Mouse (Mus musculus) lung, postnatal 10 days (tissue): ENCODE results near the gene Ankzf1.

Source experiments
- DNase-seq: peaks from one replicate; pipeline ENCODE4 v3.0.0; 2021

Ankzf1 gene

DNA sequence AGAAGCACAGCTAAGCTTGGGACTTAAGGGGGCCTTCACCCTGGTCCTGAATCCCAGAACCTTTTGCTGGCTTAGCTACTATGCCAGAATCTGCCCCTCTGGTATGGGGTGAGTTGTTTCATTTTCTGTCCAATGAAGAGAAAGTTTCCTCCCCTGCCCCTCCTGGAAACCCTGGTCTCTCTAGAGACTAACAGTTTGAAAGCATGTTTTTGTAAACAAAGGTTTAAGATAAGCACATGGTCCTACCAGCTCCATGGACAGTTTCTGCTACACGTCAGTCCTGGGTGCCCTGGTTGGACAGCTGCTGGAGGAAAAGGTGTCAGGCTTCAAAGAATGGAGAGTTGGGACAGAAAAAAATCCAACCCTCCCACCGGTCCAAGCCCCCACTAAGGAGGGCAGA is 1.4 kb upstream of the Ankzf1 start:
- DNase-seq: no peak

DNA sequence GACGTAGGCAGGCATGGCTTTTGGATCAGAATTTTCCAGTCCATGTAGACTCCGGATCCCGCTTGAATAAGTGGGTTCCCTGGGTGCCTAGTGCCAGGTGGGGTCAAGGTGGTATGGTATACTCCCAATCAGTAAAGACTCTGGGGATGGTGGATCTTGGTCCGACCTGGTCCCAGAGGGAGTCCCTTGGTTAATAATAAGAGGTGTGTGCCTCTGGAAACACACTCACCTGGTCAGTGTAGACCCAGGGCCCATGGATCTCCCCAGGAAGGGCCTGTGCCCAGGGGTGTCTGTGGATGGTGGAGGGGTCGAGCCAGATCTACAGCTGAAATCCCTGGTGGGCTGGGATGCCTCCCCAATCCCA is 711 bp upstream of the Ankzf1 start:
- DNase-seq: no peak

DNA sequence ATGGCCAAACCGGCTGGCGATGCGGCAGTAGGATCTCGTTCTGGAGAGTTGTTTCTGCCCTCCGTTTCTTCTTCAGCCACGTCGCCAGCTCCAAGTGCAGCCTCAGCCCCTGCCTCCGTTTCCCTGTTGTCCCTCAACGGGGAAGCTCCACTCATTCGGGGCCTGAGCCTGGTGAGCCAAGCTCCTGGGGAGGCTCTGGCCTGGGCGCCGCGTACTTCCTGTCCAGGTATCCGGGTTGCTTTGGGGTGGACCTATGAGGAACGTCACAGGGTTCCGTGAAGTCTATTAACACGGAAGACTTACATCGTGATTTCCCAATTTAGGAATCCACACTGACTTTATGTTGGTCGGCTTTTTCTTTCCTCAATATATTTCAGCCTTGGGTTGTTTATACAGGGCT is 501 bp downstream of the Ankzf1 start:
- DNase-seq: peak; percentile 48

DNA sequence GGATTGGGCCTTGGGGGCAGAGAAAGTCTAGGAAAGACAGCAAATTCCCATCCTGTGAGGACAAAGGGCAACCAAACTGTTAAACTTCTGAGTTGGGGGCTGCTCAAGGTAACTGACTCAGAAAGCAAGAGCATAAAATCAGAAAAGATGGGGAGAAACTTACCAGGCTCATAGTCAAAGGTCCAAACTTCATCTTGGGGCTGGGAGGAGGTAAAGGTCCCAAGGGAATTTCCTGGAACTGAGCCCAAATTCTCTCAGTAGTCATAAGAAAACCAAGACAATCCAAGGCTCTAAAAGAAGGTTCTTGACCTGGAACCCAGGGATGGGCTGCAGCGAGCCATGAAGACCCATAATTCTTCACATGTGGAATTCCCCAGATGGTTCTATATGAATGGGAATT is 9.3 kb downstream of the Ankzf1 start:
- no peak for DNase-seq

DNA sequence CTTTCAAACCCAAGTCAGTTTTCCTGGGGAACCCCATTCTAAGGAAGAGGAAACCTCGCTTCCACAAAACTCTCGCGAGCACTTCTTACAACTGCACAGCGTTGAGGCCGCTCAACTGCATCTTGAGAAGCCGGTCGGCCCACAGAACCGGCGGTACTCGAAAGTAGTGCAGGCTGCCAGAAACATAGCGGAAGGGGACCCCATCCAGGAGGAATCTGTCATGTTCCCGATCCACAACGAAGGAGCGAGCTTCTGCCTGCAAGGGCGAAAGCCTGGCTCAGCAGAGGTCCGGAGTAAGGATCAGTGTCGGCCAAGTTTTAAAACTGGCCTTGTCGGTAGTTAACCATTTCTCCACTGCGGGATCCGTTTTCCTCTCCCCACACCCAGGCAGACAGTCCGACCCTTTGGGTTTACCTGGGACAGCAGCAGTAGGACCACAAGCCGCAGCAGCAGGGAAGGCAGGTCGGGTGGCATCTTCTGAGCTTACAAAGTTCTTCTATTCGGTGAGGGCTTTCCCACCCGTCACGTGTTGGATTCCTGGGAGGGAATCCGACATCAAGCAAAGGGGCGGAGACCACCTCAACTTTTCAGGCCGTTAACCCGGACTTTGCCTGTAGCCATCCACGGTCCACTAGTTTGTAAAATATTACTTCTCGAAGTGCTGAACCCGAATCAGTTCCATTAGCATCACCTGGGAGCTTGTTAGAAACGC is 17.2 kb downstream of the Ankzf1 start:
- DNase-seq: peak; percentile 73

DNA sequence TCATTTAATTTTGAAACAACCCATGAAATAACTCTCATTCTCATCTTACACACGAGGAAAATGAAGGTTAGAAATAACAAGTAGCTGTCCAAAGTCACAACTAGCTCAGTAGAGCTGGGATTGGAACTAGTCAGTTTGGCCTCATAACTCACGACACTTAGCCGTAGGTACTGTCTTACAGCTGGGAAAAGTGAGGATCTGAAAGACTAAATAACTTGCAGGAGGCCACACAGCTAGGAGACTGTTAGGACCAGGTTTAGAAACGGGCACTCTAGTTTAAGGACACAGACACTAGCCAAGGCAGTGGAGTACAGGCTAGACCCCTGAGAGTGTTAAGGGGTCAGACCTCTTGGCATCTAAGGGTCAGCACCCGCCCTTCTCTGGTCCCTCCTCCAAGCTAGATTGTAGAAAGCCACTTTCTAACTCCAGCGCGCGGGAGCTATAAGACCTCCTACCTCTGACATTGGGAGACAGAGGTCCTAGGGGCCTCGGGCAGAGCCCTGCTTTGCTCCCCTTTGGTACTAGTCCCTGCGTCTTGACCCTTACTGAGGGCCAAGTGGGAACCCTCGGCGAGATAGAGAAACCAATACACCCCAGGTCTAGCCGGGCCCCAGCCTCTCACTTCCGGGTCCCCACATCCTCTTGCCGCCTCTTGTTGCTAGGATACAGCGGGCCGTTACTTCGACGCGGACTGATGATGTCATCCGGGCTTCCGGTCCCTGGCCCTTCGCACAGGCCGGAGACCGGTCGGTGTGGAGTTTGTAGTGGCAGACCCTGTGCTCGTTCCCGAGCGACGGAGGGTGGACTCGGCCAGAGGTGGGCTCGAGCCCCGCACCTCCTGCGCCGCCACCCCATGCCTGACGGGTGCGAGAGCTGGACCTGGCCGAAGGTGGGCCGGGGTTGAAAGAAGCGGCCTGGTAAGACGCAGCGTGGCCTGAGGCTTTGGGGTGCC is 18.5 kb downstream of the Ankzf1 start, which contains the start of the genes Glb1l and Stk16:
TSS of gene Glb1l (minus strand) at position 678 of the 952 bp plus-strand sequence.
TSS of gene Stk16 (plus strand) at position 703 of the 952 bp plus-strand sequence.
- DNase-seq: peak; percentile 98

DNA sequence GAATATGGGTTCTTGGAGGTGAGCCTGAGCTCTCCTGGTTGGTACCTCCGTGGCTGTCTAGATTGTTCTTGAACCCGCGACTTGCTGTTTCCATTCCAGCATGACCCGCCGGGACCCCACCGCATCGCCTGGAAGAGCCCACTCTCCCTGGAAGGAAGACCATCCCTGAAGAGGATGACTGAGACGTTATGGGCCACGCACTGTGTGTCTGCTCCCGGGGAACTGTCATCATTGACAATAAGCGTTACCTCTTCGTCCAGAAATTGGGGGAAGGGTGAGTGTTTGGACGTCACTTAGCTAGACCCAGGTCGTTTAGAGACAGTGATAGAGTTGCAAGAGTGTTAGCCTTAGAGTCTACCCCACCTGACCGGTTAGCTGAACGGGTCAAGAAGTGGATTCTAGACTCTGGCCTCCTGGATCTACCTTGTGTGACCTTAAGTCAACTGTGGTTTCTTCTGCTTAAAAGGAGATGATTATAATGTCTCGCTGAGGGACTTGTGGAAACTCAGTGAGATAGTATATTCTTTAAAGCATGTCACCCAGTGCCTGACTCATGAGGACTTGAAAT is 19.3 kb downstream of the Ankzf1 start:
- DNase-seq: no peak

DNA sequence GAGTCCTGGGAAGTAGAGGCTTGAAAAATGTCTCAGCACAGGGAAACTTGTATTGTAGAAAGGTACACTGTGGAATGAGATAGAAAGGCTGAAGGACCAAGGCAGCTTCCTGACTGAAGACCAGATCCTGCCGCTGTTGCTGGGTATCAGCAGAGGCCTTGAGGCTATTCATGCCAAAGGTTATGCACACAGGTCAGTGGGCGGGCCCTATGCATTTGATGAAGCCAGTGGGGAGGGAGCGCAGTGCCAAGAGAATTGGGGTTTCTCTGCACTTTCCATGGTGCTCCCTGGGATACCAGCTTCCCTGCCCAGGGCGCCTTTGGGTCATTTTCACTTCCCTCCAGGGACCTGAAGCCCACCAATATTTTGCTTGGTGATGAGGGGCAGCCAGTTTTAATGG is 20.6 kb downstream of the Ankzf1 start:
- no peak for DNase-seq

DNA sequence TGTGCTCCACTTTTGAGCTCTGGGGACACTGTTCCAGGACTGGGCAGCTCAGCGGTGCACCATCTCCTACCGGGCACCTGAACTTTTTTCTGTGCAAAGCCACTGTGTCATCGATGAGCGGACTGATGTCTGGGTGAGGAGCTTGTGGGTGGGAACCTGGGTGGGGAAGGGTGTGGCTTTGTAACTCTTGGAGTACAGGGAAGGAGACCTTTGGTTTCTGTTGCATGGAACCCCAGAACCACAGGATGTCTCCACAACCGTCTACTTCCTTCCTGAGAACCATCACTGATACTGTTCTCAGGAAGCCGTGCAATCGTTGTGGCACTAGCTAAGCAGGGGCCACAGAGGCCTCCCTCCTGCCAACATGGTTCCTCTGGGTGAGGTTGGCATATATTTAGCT is 21.1 kb downstream of the Ankzf1 start:
- DNase-seq: no peak

DNA sequence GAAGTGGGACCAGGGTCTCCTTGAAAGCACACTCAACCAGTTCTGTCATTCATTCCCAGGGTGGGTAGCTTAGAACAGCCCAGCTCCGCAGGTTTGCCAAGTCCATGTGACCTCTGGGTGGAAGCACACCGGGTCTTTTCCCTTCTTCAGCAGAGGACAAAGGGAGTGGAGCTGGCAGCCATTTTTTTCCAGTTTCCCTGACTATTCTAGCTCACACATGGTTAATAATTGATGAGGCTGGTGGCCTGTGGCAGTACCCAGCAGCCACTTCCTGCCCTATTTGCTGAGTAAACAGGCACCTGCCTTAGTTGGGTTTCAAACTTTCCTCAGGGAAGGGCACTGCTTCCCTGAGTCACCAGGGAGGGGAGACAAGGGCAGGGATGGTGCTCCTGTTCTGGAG is 22.5 kb downstream of the Ankzf1 start:
- no peak for DNase-seq

DNA sequence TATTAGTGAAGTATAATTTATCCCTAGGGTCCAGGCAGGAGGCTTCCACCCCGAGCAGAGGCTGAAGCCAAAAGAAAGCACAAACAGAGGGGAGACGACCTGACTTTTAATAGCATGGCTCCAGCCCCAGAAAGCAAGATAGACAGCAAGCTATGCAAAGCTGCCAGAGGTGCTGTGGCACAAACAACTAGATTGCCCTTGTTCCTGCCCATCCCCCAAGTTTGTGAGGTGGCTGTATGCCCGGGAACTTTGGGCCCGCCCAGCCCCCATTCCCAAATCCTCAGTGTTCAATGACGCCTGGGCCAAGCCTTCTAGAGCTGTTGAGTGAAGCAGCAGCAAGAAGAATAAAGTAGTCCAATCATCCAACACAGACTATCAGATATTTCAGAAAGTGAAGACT is 22.9 kb downstream of the Ankzf1 start:
- peak; percentile 31 for DNase-seq

DNA sequence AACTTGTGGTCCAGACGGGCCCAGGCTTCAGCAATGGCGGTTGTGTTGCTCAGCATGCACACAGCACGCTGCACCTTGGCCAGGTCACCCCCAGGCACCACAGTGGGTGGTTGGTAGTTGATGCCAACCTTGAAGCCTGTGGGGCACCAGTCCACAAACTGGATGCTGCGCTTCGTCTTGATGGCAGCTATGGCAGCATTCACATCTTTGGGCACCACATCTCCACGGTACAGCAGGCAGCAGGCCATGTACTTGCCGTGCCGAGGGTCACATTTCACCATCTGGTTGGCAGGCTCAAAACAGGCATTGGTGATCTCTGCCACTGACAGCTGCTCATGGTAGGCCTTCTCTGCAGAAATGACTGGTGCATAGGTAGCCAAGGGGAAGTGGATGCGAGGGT is 23.8 kb downstream of the Ankzf1 start:
- no peak for DNase-seq

DNA sequence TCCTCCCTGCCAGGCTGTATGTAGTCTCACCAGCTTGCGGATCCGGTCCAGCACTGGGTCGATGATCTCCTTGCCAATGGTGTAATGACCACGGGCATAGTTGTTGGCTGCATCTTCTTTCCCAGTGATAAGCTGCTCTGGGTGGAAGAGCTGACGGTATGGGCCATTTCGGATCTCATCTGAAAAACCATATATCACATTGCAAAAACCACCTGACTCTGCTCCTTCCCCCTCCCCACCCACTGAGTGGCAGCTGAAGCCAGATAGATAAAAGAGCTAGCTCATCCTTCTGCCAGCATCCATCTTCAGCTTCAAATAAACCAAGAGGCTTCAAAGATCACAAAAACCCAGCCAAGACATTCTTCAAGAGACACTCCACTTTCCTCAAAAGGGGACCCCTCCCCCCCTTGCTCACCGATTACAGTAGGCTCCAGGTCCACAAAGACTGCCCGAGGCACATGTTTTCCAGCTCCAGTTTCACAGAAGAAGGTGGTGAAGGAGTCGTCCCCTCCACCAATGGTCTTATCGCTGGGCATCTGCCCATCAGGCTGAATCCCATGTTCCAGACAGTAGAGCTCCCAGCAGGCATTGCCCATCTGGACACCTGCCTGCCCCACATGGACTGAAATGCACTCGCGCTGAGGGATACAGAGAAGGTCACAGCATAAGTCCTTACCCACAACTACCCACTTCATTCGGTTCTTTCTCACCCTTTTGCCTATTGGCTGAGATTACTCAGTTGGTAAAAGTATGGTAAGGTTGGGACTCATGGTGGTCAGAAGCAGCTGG is 25.0 kb downstream of the Ankzf1 start:
- DNase-seq: no peak

DNA sequence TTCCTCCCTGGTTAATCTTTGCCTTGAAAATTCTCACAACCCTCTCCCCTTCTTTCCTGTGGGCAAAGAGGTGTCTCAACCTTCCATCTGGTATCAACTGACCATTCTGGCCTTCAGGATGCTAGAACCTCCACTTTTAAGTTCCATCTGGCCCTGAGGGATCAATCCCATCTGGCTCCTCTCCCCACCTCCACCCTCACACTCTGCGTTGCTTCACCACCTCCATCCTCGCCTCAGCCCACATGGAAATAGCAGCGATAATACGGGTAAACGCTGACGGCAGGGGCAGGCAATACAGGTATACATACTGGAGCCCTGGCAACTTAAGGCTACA is 25.9 kb downstream of the Ankzf1 start:
- DNase-seq: no peak

DNA sequence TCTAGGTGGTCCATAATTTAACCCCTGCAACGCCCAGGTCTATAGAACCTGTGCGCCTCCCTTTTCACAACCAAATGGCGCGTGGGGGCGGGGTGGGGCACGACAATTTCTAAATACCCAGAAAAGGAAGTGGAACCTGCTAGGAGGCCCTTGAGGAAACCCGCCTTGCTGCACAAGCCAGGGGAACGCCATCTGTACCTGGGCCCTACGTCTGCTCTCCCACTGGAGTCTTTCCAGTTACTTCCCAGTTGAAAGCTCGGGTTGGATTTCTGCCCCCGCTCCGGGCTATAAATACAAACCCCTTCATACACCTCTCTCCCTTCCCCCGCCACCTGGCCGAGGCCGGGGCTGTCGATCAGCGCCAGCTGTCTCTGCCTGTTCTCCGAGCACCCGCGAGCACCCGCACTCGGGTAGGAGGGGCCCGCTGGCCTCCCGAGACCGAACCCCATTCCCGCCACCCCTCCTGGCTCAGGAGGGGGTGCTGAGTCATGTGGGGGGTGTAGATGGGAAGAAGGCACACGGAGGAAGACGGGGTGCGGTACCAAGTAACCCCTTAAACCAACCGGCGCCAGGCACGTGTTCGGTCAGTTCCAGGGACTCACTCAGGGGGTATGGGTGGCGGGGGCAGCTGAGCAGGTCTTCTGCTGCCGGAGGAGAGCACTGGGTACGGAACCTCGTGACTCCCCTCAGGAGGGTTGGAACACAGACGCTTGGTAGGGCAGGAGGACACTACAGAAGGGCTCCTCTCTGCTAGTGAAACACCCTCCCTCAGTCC is 26.5 kb downstream of the Ankzf1 start:
- DNase-seq: peak; percentile 50

DNA sequence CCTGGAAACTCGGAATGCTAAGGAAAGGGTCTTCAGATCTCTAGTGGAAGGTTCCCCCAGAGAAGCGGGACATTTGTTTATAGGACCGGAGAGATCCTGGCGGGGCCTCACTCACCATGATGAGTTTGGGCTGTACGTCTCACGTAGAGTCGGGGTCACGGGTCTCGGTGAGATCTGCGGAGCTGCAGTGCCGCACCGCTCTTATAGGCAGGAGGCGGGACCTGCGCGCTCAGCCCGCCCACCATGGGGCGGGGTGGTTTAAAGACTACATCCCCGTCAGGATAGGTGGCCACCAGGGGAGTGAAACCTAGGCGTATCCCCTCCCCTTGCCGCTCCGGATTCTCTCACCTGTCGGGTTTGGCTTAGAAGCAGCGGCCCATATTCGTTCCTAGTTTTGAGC is 27.1 kb downstream of the Ankzf1 start:
- DNase-seq: peak; percentile 91

DNA sequence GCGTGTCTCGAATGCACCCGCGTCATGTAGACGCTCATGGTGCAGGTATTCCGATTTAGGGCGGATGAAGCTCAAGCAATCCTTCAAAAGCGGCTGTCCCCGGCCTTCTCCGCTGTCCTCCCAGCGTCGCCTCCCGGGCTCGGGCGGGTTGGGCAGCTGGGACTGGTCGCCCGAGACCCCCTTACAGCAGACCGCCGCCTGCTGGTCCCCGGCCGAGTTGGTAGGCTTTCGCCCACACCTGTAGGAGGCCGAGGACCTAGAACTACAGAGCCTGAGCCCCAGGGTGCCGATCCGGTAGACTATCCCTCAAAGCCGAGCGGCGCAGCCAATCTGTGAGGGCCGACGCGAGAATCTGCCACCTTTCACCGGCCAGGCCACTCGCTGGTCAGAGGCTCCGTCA is 27.6 kb downstream of the Ankzf1 start, which contains the start of gene Tuba4a:
TSS of gene Tuba4a (minus strand) at position 335 of the 400 bp plus-strand sequence.
- DNase-seq: no peak

DNA sequence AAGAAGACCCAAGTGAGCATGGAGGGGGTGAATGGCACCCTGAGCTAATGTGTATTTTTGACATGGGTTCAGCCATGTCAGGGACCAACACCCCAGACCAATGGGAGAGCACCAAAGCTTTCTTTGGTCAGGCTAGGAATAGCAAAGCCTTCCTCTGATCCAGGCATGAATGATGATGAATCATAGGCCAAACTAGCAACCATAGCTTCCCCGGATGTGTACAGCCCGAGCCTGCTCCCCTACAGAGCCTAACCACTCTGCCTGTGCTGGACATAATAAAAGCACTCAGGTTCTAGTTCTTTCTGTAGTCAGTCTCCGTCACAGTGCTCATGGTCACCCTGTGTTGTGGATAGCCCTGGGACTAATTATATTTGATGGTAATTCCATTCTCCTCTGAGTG is 29.6 kb downstream of the Ankzf1 start:
- DNase-seq: no peak

DNA sequence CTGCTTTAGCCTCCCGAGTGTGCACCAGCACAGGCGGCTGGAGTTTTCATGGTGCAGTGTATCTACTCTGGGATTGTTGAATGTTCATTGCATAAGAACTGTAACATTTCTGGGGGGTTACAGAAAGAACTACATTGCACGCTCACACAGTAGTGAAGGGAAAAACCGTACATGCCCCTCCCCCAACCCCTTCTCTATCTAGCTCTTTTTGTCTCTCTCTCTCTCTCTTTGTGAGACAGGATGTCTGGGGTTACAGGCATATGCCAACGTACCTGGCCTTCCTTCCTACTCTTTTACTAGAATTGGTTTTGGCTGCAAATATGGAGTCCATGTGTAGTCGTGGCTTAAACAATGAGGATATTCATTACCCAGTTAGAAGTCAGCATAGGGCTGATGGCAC is 31.0 kb downstream of the Ankzf1 start:
- no peak for DNase-seq

DNA sequence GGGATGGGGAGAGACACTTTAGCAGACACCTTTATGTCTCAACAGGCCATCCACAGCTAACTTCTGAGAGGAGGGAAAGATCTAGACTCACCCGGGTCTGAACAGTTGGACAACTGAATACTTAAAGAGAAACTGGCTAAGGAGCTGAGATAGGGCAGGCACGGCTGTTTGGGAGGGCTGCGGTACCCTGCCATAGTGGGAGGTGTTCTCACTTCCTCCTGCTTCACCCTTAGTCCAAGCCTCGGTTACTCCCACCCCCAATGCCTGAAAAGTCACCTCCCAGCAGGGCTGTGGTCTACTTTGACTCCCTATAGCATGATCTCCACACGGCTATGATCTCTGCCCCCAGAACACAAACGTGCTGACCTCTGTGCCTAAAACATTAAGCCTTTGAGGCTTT is 31.6 kb downstream of the Ankzf1 start:
- DNase-seq: no peak

DNA sequence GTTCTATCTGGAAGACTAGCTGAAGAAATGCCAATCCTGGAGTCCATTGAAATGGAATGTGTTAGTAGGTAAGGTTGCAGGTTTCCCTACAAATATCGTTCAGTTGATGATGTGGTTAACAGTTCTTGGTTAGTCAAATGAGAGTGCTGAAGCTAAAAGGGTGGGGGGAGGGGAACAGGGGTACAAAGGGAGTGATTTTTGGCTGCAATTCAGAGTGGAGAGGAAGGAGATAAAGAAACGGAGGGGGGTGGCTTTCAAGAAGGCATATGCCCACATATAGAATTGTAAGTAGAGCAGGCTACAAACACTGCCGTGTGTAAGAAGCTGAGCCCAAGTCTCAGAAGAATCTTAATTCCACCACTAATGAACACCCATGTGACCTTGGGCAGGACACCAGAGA is 33.5 kb downstream of the Ankzf1 start:
- no peak for DNase-seq

DNA sequence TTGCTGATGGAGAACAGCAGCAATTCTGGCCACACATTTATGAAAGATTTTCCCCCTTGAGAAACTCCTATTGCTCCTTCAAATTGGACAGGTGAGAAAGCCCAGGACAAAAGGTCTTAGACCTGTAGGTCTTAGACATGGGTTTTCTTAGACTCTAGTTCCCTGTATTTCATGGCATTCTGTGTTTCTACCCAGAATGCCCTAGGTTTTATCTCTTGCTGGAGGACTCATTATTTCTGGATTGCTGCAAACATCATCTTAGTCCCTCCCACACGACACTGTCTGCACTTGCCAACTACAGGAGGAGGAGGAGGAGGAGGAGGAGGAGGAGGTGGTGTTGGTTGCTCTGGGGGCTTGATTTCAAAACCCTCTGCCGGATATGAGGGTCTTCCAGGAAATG is 34.2 kb downstream of the Ankzf1 start:
- DNase-seq: no peak
